Mouse (Mus musculus): Measurements from ENCODE around the gene Arhgap6.
"Not testable (repeated sequence)": the region's sequence is repeated elsewhere in the genome, so short reads cannot be mapped to it uniquely, and the experiment has no call there.

Gene Arhgap6

GRCm38 (mm10) chrX:169319066-169319760 is 524.3 kb downstream of the Arhgap6 start:
- no peak for DNase-seq (ENCODE audit: low spot score)

- DNase-seq (ENCODE audit: low spot score): peak; percentile 65
These were observed 525.2 kb downstream of the Arhgap6 start, which contains the start of gene Hccs for GRCm38 (mm10) chrX:169319945-169320667. TSS of gene Hccs (minus strand) at chrX:169320372.

- DNase-seq (ENCODE audit: low spot score): not testable (repeated sequence)
These were observed 525.7 kb downstream of the Arhgap6 start for GRCm38 (mm10) chrX:169320668-169321005.

- DNase-seq (ENCODE audit: low spot score): no peak
These were observed 531.2 kb downstream of the Arhgap6 start for GRCm38 (mm10) chrX:169325929-169326595.

GRCm38 (mm10) chrX:169332264-169332663 is 537.4 kb downstream of the Arhgap6 start:
- peak; percentile 22 for DNase-seq (ENCODE audit: low spot score)

- no peak for DNase-seq (ENCODE audit: low spot score)
These were observed 542.7 kb downstream of the Arhgap6 start for GRCm38 (mm10) chrX:169337559-169337958.

- no peak for DNase-seq (ENCODE audit: low spot score)
These were observed 543.3 kb downstream of the Arhgap6 start for GRCm38 (mm10) chrX:169338213-169338612.
